Mouse (Mus musculus): ENCODE measurements around the gene Meis2.

Gene Meis2

GRCm38 (mm10) chr2:116045048-116045447 is 20.6 kb downstream of the Meis2 start:
- no peak for DNase-seq

DNA sequence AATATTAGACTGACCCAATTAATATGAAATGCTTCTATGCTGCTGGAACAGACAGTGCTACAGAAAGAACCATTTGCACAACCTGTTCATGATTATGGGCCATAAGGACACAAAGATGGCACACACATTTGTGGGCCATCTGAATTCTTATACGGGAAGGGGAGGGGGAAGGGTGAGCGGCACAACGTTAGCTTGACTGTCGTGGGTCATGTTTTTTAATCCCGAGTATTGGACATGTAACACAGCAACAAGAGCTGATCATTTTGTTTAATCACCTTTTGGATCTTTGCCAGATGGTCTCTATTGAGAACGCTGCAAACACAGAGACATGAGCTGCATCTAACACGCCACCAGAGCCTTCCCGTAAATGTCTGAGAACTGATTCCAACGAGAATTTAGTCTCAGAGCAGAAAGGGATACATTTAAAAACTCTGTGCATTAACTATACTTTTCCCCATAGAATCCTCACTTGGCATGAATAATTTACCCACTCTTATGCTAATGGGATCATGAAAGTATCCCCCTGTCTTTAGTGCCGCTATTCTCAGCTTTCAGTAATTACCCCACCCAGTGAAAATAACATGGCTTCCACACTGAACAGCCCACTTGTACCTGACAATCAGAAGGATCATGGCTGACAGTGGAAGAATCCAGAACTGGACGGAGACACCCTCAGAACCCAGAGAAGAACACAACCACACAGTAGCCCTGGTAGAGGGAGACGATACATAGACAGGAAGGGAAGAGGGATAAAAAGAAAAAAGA is 22.5 kb downstream of the Meis2 start:
- DNase-seq: no peak

DNA sequence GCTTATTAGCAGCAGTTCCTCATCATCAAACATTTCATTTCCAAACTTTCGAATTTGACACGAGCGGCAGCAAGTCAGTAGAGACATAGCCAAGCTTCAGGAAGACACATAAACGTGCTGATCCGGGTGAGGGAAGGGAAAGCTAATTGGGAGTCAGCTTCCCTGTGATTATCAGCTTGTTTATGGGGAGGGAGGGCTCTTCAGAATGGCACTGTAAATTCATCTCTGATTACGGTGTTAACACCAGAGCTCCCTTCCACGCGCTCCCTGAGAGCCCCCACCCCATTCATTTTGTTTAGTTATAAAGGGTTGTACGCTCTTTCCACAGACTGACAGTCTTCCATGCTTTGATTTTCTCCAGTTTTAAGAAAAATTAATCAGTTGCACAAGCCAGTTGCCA is 23.2 kb downstream of the Meis2 start:
- DNase-seq: no peak

- no peak for DNase-seq
Measured at GRCm38 (mm10) chr2:116041683-116042262, 23.9 kb downstream of the Meis2 start.

- no peak for DNase-seq
Measured at GRCm38 (mm10) chr2:116035345-116035744, 30.3 kb downstream of the Meis2 start.

GRCm38 (mm10) chr2:116028127-116028526 is 37.5 kb downstream of the Meis2 start:
- no peak for DNase-seq

- DNase-seq: no peak
Measured at GRCm38 (mm10) chr2:116022876-116023275, 42.8 kb downstream of the Meis2 start.

DNA sequence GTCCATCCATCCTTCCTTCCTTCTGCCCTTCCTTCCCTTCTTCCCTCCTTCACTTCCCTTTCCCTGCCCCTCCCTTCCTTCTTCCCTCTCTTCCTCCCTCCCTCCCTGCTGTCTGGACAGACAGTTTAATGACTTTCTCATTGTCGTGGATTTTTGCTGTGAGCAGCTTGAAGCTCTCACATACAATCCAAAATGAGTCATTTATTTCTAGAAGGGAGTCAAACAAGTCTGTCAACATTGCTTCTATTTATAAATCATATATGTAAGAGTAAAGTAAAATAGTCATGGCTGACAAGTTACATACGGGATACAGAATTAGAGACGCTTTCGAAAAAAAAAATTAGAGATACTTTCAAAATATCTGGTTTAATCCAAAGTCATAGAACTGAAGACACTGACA is 43.7 kb downstream of the Meis2 start:
- no peak for DNase-seq

GRCm38 (mm10) chr2:116021046-116021445 is 44.6 kb downstream of the Meis2 start:
- DNase-seq: no peak

GRCm38 (mm10) chr2:116020451-116020951 is 45.1 kb downstream of the Meis2 start:
- DNase-seq: no peak

DNA sequence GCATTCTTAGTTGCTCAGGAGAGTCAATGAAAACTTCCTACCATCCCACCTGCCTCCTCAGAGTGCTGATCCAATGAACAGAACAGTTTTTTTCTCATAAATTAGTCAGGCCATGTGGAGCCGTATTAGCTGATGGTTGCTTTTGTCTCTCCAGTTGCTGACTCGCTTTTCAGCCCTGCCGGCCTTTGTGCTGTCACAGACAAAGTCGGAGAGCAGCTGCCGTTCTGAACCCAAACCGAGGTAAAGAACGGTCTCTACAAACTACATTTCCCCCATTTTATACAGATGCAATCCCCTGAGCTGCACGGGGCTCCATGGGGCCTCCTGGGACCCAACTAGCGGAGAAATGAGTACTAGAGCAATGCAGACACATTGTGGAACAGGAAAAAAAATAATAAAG is 45.7 kb downstream of the Meis2 start:
- DNase-seq: no peak

- no peak for DNase-seq
Measured at GRCm38 (mm10) chr2:116019466-116019794, 46.2 kb downstream of the Meis2 start.

- no peak for DNase-seq
Measured at GRCm38 (mm10) chr2:116018781-116019465, 46.7 kb downstream of the Meis2 start.

GRCm38 (mm10) chr2:116015520-116015919 is 50.1 kb downstream of the Meis2 start:
- DNase-seq: no peak

- DNase-seq: no peak
Measured at GRCm38 (mm10) chr2:116010469-116010868, 55.2 kb downstream of the Meis2 start.

GRCm38 (mm10) chr2:116010061-116010460 is 55.6 kb downstream of the Meis2 start:
- DNase-seq: no peak

DNA sequence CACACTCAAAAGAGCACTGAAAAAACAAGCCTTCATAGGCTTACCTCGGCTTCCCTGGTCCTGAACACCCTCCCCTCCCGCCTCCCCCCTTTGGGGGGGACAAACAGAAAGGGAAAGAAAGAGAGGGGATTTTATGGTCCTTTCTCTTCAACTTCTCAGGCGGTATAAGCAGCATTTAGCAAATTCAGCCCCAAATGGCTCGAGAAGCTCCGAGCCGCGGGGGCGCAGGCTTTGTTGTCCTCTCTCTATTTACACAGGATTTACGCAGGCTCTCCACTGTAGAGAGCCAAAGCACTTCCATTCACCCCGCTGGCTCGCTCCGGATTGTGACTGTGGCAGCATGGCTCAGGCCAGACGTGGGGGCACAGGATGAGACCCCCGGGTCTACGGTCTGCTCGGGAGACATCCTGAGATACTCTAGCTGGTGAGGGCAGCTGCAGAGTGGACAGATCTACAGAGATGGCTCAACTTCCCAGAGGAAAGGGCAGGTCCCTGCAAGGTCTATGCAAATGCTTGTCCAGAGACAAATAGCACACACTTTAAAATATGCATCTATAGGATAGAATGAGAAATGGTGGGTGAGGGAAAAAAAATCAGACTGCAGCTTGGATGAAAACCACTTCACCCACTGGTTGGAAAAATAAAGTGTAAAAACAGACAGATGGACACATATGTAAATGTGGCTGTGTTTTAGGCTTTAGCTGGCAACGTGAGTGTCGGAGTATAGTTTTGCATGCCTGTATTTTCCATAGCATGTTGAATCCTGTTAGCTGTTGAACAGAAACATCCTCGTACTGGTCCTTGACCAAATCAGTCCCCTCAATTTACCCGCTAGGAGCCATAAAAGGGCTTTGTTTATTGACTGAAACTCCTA is 56.3 kb downstream of the Meis2 start:
- peak; percentile 39 for DNase-seq

- no peak for DNase-seq
Measured at GRCm38 (mm10) chr2:116002354-116002753, 63.3 kb downstream of the Meis2 start.

GRCm38 (mm10) chr2:116001352-116002138 is 64.1 kb downstream of the Meis2 start:
- no peak for DNase-seq

DNA sequence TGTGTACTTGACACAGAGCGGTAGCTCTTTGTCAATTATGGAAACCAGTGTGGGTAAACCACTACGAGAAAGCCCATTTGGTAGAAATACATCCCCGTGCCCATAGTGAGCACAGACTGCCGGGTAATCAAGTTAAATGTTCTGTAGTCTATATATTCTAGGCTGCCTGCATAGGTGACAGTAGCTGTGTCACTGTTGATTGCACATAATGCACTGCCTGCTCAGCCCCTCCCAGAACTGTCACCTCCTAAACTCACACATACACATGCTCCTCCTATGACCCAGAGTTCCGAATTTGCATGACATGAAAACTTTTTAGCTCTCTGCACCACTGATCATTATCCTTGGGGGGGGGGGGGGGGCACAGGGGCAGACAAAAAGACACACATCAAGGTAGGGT is 65.1 kb downstream of the Meis2 start:
- DNase-seq: no peak

DNA sequence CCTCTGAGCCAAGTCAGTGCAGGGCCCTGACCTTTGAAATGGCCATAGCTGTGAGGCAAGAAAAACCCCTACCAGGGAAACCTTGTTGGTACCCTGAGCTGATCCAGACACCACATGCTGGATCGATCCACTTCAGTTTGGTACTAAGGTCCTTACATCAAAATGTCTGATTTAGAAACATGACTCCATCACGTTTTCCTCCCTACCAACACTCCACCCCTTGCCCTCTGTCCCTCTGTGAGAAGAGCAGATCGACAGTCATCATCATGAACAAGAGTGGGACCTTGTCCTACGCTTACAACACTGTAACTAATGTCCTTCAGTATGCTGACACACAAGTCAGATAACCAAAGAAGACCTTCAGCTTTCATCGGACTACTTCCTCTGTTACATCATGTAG is 66.8 kb downstream of the Meis2 start:
- DNase-seq: no peak

GRCm38 (mm10) chr2:115996438-115996837 is 69.2 kb downstream of the Meis2 start:
- no peak for DNase-seq
